Mouse (Mus musculus) forebrain, embryonic 11.5 days (tissue): ENCODE measurements around the gene Ankrd1. TPM values are rescaled to one million over a fixed set of nuclear protein-coding genes. Genes with fewer than 3 reads are reported as not detected.

Experiments used
- ATAC-seq: fragments of 200-750 bp; cut with Nextera tagmentation; replicated peaks from 2 replicates; pipeline ENCODE4 v1.8.0; 2017; ENCODE audit warnings: moderate TSS enrichment; ENCODE audit not compliant: low FRiP score
- DNase-seq: peaks from one replicate; pipeline ENCODE4 v3.0.0-alpha.2; 2017; ENCODE audit warnings: low spot score
- H3K27ac ChIP-seq: fragments of 300-500 bp; sonication (generic); 2 replicates; pipeline ENCODE4 v1.5.1; 2014; ENCODE audit warnings: low read depth, low read length
- H3K27me3 ChIP-seq: fragments of 300-500 bp; sonication (generic); 2 replicates; pipeline ENCODE4 v1.6.1; 2014; ENCODE audit warnings: mild to moderate bottlenecking, low read length, mixed read lengths; ENCODE audit not compliant: control insufficient read depth, insufficient read depth
- H3K36me3 ChIP-seq: fragments of 300-500 bp; sonication (generic); 2 replicates; pipeline ENCODE4 v1.6.1; 2014; ENCODE audit warnings: mild to moderate bottlenecking, low read length, moderate library complexity, mixed read lengths; ENCODE audit not compliant: control insufficient read depth, insufficient read depth
- H3K4me1 ChIP-seq: fragments of 300-500 bp; sonication (generic); replicated peaks from 2 replicates; pipeline ENCODE4 v1.6.1; 2014; ENCODE audit warnings: low read length, mixed read lengths; ENCODE audit not compliant: control insufficient read depth, insufficient read depth
- H3K4me2 ChIP-seq: fragments of 300-500 bp; sonication (generic); 2 replicates; pipeline ENCODE4 v1.6.1; 2014; ENCODE audit warnings: low read depth, mild to moderate bottlenecking, low read length, moderate library complexity, mixed read lengths; ENCODE audit not compliant: severe bottlenecking
- H3K4me3 ChIP-seq: fragments of 300-500 bp; sonication (generic); 2 replicates; pipeline ENCODE4 v1.5.1; 2014; ENCODE audit warnings: low read depth, low read length
- H3K9ac ChIP-seq: fragments of 300-500 bp; sonication (generic); 2 replicates; pipeline ENCODE4 v1.6.1; 2014; ENCODE audit warnings: low read length
- H3K9me3 ChIP-seq: fragments of 300-500 bp; sonication (generic); 2 replicates; pipeline ENCODE4 v1.6.1; 2016; ENCODE audit warnings: low read length, mixed read lengths; ENCODE audit not compliant: control insufficient read depth
- whole genome bisulfite sequencing: fragments of 180-500 bp; shearing (Covaris S2); extraction: QIAGEN DNeasy Blood & Tissue Kit; methylation state at CpG from one replicate; pipeline ENCODE4 v1.1.7; 2014; 5-methylcytosine and 5-hydroxymethylcytosine counted together
- polyA plus RNA-seq: library from polyadenylated mRNA; unstranded; fragments of >200 nt; fragmentation: Nextera tagmentation; extraction: Ambion mirVana; gene quantifications from 2 replicates; pipeline ENCODE4 v1.2.1, GENCODE M21; 2014

Ankrd1 gene
- polyA plus RNA-seq, 1 experiment from 2014 or later = not detected

GRCm38 (mm10) chr19:36098265-36098664 lies 21.6 kb downstream of the Ankrd1 start:
- no peak overlapping the region for H3K4me2 ChIP-seq
- H3K9me3 ChIP-seq = no peaks in the 10 kb centered on the region
- H3K4me1 ChIP-seq = no peaks in the 10 kb centered on the region
- 96% methylated on average over 1 of the region's 1 CpGs for WGBS
- no peak for ATAC-seq
- H3K27ac ChIP-seq = no peak overlapping the region
- no peaks in the 10 kb centered on the region for H3K27me3 ChIP-seq
- no peak overlapping the region for H3K4me3 ChIP-seq
- no peak overlapping the region for H3K9ac ChIP-seq
- DNase-seq = no peak
- peaks cover 3% of the 10 kb centered on the region; the same call in 1 of the 2 replicates for H3K36me3 ChIP-seq

- DNase-seq = no peak
- Histone ChIP-seq H3K4me3 (no peak overlapping the region), H3K9ac (no peak overlapping the region), H3K4me1 (no peaks in the 10 kb centered on the region), H3K36me3 (peaks cover 3% of the 10 kb centered on the region; the same call in 1 of the 2 replicates), H3K9me3 (no peaks in the 10 kb centered on the region), H3K27ac (no peak overlapping the region), H3K4me2 (no peak overlapping the region), H3K27me3 (no peaks in the 10 kb centered on the region)
- 89% methylated on average over 3 of the region's 3 CpGs for WGBS
- ATAC-seq = no peak
Observed at GRCm38 (mm10) chr19:36097194-36097593, 22.7 kb downstream of the Ankrd1 start.

DNA sequence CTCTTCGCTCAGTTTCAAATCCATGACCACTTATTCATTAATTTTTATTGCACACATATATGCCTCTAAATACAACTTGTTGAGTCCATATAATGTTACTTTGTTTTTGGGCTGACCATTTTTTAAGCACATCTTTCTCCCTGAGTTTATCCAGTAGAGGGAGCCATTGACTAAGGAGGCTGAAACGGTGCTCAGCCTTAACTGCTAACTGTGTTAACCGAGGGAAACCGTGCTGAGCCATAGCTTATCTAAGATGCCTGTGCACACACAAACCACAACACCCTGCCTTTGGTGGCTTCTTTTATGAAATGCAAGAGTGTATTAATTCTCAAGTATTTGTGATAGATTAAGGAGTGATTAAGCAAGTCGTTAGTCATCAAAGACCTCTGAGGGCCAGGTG lies 29.1 kb downstream of the Ankrd1 start:
- Histone ChIP-seq H3K9ac (no peak overlapping the region), H3K27me3 (no peaks in the 10 kb centered on the region), H3K4me2 (no peak overlapping the region), H3K36me3 (no peaks in the 10 kb centered on the region; the same call in 1 of the 2 replicates), H3K9me3 (no peaks in the 10 kb centered on the region), H3K27ac (no peak overlapping the region), H3K4me1 (no peaks in the 10 kb centered on the region), H3K4me3 (no peak overlapping the region)
- no peak for ATAC-seq
- WGBS = 57% methylated on average over 5 of the region's 5 CpGs
- no peak for DNase-seq

DNA sequence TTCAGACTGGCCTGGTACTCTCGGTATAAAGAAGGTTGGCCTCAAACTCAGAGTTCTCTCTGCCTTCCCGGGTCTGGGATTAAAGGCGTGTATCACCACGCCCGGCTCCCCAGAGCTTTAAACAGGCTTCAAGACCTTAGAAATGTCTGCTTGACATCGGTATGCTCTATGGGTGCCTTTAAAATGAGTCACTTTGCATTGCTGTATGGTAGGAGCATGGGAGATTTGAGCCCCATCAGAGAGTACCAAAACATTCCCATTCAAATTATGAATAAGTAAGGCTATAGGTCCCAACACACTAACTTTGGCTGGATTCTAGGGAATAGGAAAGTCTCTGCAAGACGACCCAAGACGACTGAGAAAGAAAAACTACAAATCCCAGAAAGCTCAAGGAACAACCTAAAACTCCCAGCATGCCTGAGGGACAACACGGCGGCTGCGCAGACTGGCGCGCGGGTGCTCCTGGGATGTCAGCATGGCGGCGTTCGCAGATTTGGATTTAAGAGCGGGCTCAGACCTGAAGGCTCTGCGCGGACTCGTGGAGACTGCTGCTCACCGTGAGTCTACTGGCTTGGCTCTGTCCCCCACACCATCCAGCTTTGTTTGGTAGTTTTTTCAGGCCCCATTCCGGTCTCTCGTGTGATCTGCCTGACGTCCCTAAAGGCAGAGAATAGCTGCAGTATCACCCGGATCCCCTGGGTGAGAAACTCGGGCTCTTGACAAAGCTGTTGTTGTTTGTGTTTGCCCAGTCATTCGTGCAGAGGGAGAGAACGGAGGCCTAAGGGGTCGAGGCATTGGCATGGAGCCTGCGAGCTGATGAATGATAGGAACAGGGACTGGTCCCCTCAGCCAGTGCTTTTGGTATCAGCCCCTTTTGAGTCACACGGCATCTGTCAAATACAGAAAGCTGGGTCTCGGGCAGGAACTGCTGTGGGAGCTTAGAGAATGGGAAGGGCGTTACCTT lies 36.4 kb downstream of the Ankrd1 start, which contains the start of gene Rpp30:
Gene Rpp30, plus strand, starts transcription at position 455 of the 964 bp plus-strand sequence.
- H3K27ac ChIP-seq = no peak within 1 kb of the TSS
- 2% methylated on average over 34 of the region's 34 CpGs for WGBS
- H3K4me3 ChIP-seq = peak within 1 kb of the TSS; percentile 78
- peak within 1 kb of the TSS; percentile 71 for H3K4me2 ChIP-seq
- H3K27me3 ChIP-seq = no peaks in the 10 kb centered on the region
- H3K9me3 ChIP-seq = no peaks in the 10 kb centered on the region
- H3K9ac ChIP-seq = peak within 1 kb of the TSS; percentile 81
- H3K4me1 ChIP-seq = peaks cover 3% of the 10 kb centered on the region; the same call in 1 of the 2 replicates
- DNase-seq (peak; percentile 92), ATAC-seq (peak; percentile 94)
- no peaks in the 10 kb centered on the region for H3K36me3 ChIP-seq

DNA sequence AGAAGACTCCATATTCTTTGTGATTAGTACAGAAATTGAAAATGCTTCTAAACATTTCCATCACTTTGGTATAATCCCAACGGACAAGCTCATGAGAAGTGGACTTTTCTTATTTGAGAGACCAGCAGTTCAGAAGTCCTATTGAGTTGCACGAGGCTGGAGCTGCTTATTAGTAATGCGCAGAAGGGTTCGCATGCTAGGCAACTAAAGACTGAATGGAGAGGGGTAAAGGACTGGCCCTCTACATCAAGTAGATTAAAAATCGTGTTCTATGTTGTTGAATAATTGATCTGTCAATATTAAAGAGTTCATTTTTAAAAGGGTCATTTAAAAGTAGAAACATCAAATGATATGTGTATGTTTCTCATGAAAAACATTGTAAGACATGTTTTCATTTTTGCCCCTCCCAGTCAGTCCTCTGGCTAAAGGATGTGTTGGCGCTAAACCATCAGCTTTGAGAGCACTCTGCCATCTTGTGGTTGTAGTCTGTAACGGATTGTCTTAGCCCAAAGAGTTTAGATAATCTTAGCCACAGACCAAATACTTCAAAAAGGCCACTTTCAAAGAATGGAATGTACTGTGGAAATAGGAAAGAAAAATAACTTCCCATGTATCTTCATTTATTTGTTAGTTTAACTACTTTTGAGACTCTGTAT lies 37.2 kb downstream of the Ankrd1 start:
- no peaks in the 10 kb centered on the region for H3K27me3 ChIP-seq
- 48% methylated on average over 7 of the region's 7 CpGs for WGBS
- H3K4me1 ChIP-seq = peaks cover 3% of the 10 kb centered on the region; the same call in 1 of the 2 replicates
- DNase-seq (no peak), ATAC-seq (peak; percentile 77)
- H3K4me2 ChIP-seq = peak overlapping the region; percentile 57; the same call in 1 of the 2 replicates
- peak overlapping the region; percentile 78 for H3K4me3 ChIP-seq
- H3K36me3 ChIP-seq = no peaks in the 10 kb centered on the region
- peak overlapping the region; percentile 81; the same call in 1 of the 2 replicates for H3K9ac ChIP-seq
- no peaks in the 10 kb centered on the region for H3K9me3 ChIP-seq
- no peak overlapping the region for H3K27ac ChIP-seq

DNA sequence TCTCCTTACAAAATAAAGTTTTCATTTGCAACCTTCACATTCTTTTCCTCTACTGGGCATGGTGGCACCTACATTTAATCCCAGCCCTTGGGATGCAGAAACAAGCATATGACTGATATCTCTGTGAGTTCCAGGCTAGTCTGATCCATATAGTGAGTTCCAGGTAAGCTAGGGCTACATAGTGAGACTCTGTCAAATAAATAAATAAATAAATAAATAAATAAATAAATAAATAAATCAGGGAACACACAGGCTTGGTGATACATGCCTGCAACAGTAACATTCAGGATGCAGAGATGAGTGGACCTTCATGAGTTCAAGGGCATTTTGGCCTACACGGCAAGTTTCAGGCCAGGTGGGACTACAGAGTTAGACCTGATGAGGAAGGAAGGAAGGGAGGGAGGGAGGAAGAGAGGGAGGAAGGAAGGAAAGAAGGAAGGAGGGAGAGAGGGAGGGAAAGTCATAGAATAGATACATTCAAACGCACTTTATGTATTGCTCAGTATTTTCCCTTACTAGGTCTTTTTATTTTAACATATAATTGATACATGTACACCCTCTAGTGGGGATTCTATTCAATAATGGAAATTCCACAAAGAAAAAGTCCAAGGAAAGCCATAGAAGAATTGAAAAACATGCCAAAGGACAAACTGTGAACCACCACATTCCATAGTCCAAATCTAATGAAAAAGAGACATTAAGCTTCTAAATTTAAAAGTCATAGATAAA lies 56.9 kb downstream of the Ankrd1 start:
- H3K27me3 ChIP-seq = peaks cover 5% of the 10 kb centered on the region; the same call in 1 of the 2 replicates
- 68% methylated on average over 2 of the region's 2 CpGs for WGBS
- no peak for DNase-seq

More for the DNA sequence above, 56.9 kb downstream of the Ankrd1 start:
- no peak overlapping the region for H3K4me3 ChIP-seq
- H3K9me3 ChIP-seq = no peaks in the 10 kb centered on the region
- H3K4me2 ChIP-seq = no peak overlapping the region
- no peaks in the 10 kb centered on the region for H3K36me3 ChIP-seq
- H3K4me1 ChIP-seq = no peaks in the 10 kb centered on the region; the same call in 1 of the 2 replicates
- H3K9ac ChIP-seq = no peak overlapping the region
- H3K27ac ChIP-seq = no peak overlapping the region
- ATAC-seq = no peak
